Mouse (Mus musculus) spleen, adult 2 months (tissue): ENCODE measurements around the gene Sdhb. TPM values are rescaled to one million over a fixed set of nuclear protein-coding genes. Genes with fewer than 3 reads are reported as not detected.
A peak's percentile ranks its signal among the peaks of the same experiment; 100 is the strongest.

ENCODE experiments used
- DNase-seq, 2 experiments: peaks; one replicate each; pipeline versions ENCODE4 v3.0.0 to v3.0.0-alpha.2; 2012 to 2021; ENCODE audit warnings: low spot score in 2 of 2, low read depth in 1 of 2
- H3K27ac ChIP-seq: fragments of 200-500 bp; 2 replicates; pipeline ENCODE4 v1.5.1; 2012; ENCODE audit warnings: low read length, inconsistent platforms; ENCODE audit not compliant: insufficient read depth
- H3K27me3 ChIP-seq: fragments of 200-500 bp; 2 replicates; pipeline ENCODE4 v1.6.1; 2012; ENCODE audit warnings: mild to moderate bottlenecking, moderate library complexity, low read length, inconsistent platforms; ENCODE audit not compliant: control insufficient read depth, insufficient read depth
- H3K36me3 ChIP-seq: fragments of 200-500 bp; 2 replicates; pipeline ENCODE4 v1.6.1; 2012; ENCODE audit warnings: mild to moderate bottlenecking, low read length, inconsistent platforms; ENCODE audit not compliant: control insufficient read depth, insufficient read depth
- H3K4me1 ChIP-seq: fragments of 200-500 bp; 2 replicates; pipeline ENCODE4 v1.6.1; 2011; ENCODE audit warnings: inconsistent platforms; ENCODE audit not compliant: control insufficient read depth, insufficient read depth, insufficient read length
- H3K4me3 ChIP-seq: fragments of 200-500 bp; 2 replicates; pipeline ENCODE4 v1.5.1; 2011; ENCODE audit warnings: mild to moderate bottlenecking, inconsistent platforms; ENCODE audit not compliant: insufficient read depth, insufficient read length; ENCODE audit errors: extremely low read depth
- CTCF ChIP-seq: fragments of 200-500 bp; IDR thresholded peaks from 2 replicates; pipeline ENCODE4 v1.5.1; 2011; ENCODE audit warnings: mild to moderate bottlenecking, inconsistent platforms; ENCODE audit not compliant: insufficient read depth, insufficient read length, insufficient replicate concordance; ENCODE audit errors: extremely low read depth
- POLR2A ChIP-seq: fragments of 200-500 bp; IDR thresholded peaks from 2 replicates; pipeline ENCODE4 v1.6.1; 2011; ENCODE audit warnings: low read depth, low read length, inconsistent platforms
- WGBS: fragments of 180-500 bp; shearing (Covaris S2); methylation state at CpG from one replicate; pipeline ENCODE4 v1.1.7; 2018; 5-methylcytosine and 5-hydroxymethylcytosine counted together
- polyA plus RNA-seq: library from polyadenylated mRNA; depleted of rRNA; stranded (reverse); fragments of >200 nt; gene quantifications from 2 replicates; pipeline ENCODE4 v1.2.3, GENCODE M21; 2012

Gene Sdhb
- polyA plus RNA-seq, 1 experiment, result 66.0 TPM

GRCm38 (mm10) chr4:140946580-140947205 is 14.3 kb upstream of the Sdhb start:
- Histone ChIP-seq H3K4me1 (peaks cover 52% of the 10 kb centered on the region; the same call in 1 of the 2 replicates), H3K36me3 (no peaks in the 10 kb centered on the region), H3K27me3 (no peaks in the 10 kb centered on the region), H3K27ac (peak overlapping the region; percentile 75), H3K4me3 (no peak overlapping the region)
- no peak for DNase-seq
- WGBS, result 76% methylated on average over 14 of the region's 14 CpGs
- TF ChIP-seq CTCF (no peak), POLR2A (no peak)

- H3K4me1 ChIP-seq, result peaks cover 62% of the 10 kb centered on the region; the same call in 1 of the 2 replicates
- no peak overlapping the region for H3K4me3 ChIP-seq
- H3K27me3 ChIP-seq, result no peaks in the 10 kb centered on the region
- no peaks in the 10 kb centered on the region for H3K36me3 ChIP-seq
- WGBS, result 51% methylated on average over 12 of the region's 12 CpGs
- peak in 1 of 2 experiments; percentile 53 for DNase-seq
- TF ChIP-seq POLR2A (no peak), CTCF (no peak)
- peak overlapping the region; percentile 78 for H3K27ac ChIP-seq
Measured at GRCm38 (mm10) chr4:140947487-140948440, 13.2 kb upstream of the Sdhb start.

- Histone ChIP-seq H3K27me3 (no peaks in the 10 kb centered on the region), H3K4me1 (peaks cover 69% of the 10 kb centered on the region; the same call in 1 of the 2 replicates), H3K4me3 (no peak overlapping the region; the same call in 1 of the 2 replicates), H3K36me3 (no peaks in the 10 kb centered on the region), H3K27ac (peak overlapping the region; percentile 78)
- DNase-seq, result peak in 1 of 2 experiments; percentile 43
- TF ChIP-seq POLR2A (no peak), CTCF (no peak)
- WGBS, result 33% methylated on average over 6 of the region's 6 CpGs
Measured at GRCm38 (mm10) chr4:140948481-140948880, 12.5 kb upstream of the Sdhb start.

GRCm38 (mm10) chr4:140949052-140949451 is 12.0 kb upstream of the Sdhb start:
- TF ChIP-seq CTCF, result no peak
- no peak for TF ChIP-seq POLR2A
- Histone ChIP-seq H3K4me3 (no peak overlapping the region), H3K27me3 (no peaks in the 10 kb centered on the region), H3K36me3 (no peaks in the 10 kb centered on the region), H3K27ac (peak overlapping the region; percentile 55), H3K4me1 (peaks cover 71% of the 10 kb centered on the region; the same call in 1 of the 2 replicates)
- WGBS, result 50% methylated on average over 8 of the region's 8 CpGs
- DNase-seq, result peak in 1 of 2 experiments; percentile 65

GRCm38 (mm10) chr4:140949616-140950015 is 11.4 kb upstream of the Sdhb start:
- no peak for DNase-seq
- Histone ChIP-seq H3K36me3 (no peaks in the 10 kb centered on the region), H3K4me1 (peaks cover 67% of the 10 kb centered on the region; the same call in 1 of the 2 replicates), H3K4me3 (no peak overlapping the region), H3K27me3 (no peaks in the 10 kb centered on the region), H3K27ac (peak overlapping the region; percentile 55)
- TF ChIP-seq CTCF (no peak), POLR2A (no peak)
- 64% methylated on average over 16 of the region's 16 CpGs for WGBS

GRCm38 (mm10) chr4:140950574-140950973 is 10.4 kb upstream of the Sdhb start:
- peaks cover 59% of the 10 kb centered on the region; the same call in 1 of the 2 replicates for H3K4me1 ChIP-seq

More at GRCm38 (mm10) chr4:140950574-140950973, 10.4 kb upstream of the Sdhb start:
- Histone ChIP-seq H3K27me3 (no peaks in the 10 kb centered on the region), H3K36me3 (no peaks in the 10 kb centered on the region), H3K4me3 (no peak overlapping the region), H3K27ac (peak overlapping the region; percentile 11; the same call in 1 of the 2 replicates)
- WGBS, result 95% methylated on average over 3 of the region's 3 CpGs
- no peak for DNase-seq
- no peak for TF ChIP-seq POLR2A
- TF ChIP-seq CTCF, result no peak
